Mouse (Mus musculus) central nervous system, embryonic 11.5 days (tissue): Measurements from ENCODE around the gene Gm11232. TPM values are rescaled to one million over a fixed set of nuclear protein-coding genes. Genes with fewer than 3 reads are reported as not detected.

Experiments
- polyA plus RNA-seq: library from polyadenylated mRNA; depleted of rRNA; stranded (reverse); fragments of >200 nt; gene quantifications from 2 replicates; pipeline ENCODE4 v1.2.3, GENCODE M21; 2012; rRNA removed

The Gm11232 gene
- 0.06 TPM in 1 of 2 replicates, not detected in the other for polyA plus RNA-seq

DNA sequence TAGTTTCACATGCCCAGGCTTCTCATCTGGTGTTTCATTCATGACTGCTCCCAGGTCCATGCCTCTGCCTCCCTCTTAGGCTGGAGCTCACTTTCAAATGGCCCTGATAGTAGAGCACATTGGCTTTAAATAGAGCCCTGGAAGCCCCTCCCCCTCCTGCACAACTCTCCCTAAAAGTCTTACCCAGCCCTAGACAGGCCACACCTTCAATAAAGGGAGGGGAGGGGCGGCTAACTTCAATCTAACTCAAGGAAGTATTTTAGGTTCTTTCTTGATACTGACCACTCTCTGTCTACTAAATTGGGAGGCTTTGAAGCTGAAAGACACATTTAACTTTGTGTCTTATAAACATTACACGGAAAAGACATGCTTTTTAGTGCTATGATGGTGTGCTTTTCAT, at the start of gene Gm11232:
Gm11232 (minus strand) TSS at position 101 of the 400 bp plus-strand sequence.

